In the genomic region with DNA sequence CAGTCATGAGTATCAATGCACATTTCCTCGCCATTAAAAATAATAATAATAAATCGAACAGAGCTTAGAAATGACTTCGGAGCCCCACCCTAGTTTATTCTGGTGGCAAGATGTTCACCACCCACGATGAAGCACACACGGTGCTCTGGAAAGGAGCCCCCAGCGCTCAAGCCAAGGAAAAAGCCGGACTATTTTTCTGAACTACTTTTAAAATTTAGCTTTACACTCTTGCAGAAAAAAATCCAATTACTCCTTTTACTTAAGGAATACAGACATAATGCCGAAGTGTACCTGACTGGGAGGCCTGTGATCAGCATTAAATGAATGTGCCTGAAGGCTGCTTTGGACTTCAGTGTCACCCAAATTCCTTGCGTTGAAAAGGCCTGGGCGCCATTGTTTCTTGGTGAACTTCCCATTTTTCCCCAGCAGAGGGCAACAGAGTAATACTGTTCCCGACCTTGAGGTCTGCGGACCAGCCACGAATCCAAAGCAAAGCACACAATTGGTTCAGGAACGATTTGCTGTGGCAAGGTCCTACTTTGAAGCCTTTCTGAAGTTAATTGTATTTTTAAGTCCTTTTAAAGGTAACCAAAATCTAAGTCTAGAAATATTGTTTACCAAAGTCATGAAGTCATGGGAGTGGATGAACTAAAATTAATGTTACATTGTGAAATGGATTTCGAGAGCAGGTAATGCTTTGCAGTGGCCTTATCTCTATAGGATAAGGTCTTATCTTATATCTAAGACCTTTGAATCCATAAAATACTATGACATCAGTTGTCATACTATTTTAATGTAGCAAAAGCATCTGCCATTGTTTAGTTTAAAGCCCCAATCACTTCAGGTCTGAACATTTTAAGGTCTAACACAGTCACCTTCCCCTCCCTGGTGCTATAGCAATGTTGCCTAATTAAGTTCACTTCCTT, we compare ENCODE assay signal across 9 mouse cellular contexts.
DNase-seq lines count a peak whose midpoint lies in the region; ATAC-seq and TF ChIP-seq lines count a peak whose summit lies in the region.
"Had no signal": no experiment of that assay in that cellular context is flagged by ENCODE, and none has a peak within 500 bp of the region (broad histone marks: within the 10 kb centered on the region; RNA-seq: fewer than 3 reads in every experiment).

No protein-coding gene starts in this region.

- H3K4me2 ChIP-seq in hindbrain, postnatal 0 days (ENCODE audit: low read depth, low read length): peak overlapping the region; percentile 43

- H3K36me3 ChIP-seq in hindbrain, postnatal 0 days (ENCODE audit: insufficient read depth, low read length): no peaks in the 10 kb centered on the region

- no peak overlapping the region for H3K9ac ChIP-seq in hindbrain, postnatal 0 days (replicated peaks; ENCODE audit: low read length)

- 29% methylated on average over 15 of the region's 15 CpGs for WGBS in hindbrain, postnatal 0 days

- no peaks in the 10 kb centered on the region for H3K27me3 ChIP-seq in hindbrain, postnatal 0 days (ENCODE audit: insufficient read depth, low read length)
- H3K27me3 ChIP-seq: megakaryocyte, embryonic 14.5 days had no signal

- H3K4me1 ChIP-seq in hindbrain, postnatal 0 days (ENCODE audit: insufficient read depth, low read length): peaks cover 5% of the 10 kb centered on the region; the same call in 1 of the 2 replicates
- H3K4me1 ChIP-seq: megakaryocyte, embryonic 14.5 days had no signal

- peak; percentile 77 for ATAC-seq in hindbrain, postnatal 0 days
- ATAC-seq in megakaryocyte progenitor cell, adult 5-6 weeks (replicated peaks; ENCODE audit: poor library complexity): peak; percentile 97

- peak; percentile 97 for TF ChIP-seq CTCF in hindbrain, postnatal 0 days (IDR thresholded peaks at IDR 0.05; ENCODE audit: low read depth)

- 0 out of 2 replicates have a peak overlapping the region, but pooled peaks have one; percentile 36 for H3K27ac ChIP-seq in hindbrain, postnatal 0 days

- DNase-seq in NIH3T3 (ENCODE audit: low read depth): peak; percentile 76
- DNase-seq in cerebellum, adult 18-20 months: peak; percentile 82 to 89
- DNase-seq in frontal cortex, adult 2 months (ENCODE audit: extremely low spot score in 1 of 2, low spot score in 1 of 2): peak; percentile 55 to 95
- peak; percentile 91 for DNase-seq in hindbrain, postnatal 0 days (ENCODE audit: low spot score)
- DNase-seq in layer of hippocampus, postnatal 36 days: peak; percentile 73 to 82
- peak; percentile 83 to 85 for DNase-seq in right cerebral cortex, postnatal 10 days (ENCODE audit: low spot score in 2 of 2)
- DNase-seq in urinary bladder, postnatal 4 days (ENCODE audit: low spot score in 2 of 2): peak; percentile 47 to 72

- H3K9me3 ChIP-seq in hindbrain, postnatal 0 days (ENCODE audit: low read length): no peaks in the 10 kb centered on the region
- H3K9me3 ChIP-seq: megakaryocyte, embryonic 14.5 days had no signal

- H3K4me3 ChIP-seq in hindbrain, postnatal 0 days (ENCODE audit: low read length): no peak overlapping the region
- H3K4me3 ChIP-seq: megakaryocyte, embryonic 14.5 days had no signal
